Mouse (Mus musculus): Measurements from ENCODE around the gene Ggn. TPM values are rescaled to one million over a fixed set of nuclear protein-coding genes. Genes with fewer than 3 reads are reported as not detected.

Ggn gene
- polyA plus RNA-seq, 1 experiment from 2014 or later = 0.70 TPM

DNA sequence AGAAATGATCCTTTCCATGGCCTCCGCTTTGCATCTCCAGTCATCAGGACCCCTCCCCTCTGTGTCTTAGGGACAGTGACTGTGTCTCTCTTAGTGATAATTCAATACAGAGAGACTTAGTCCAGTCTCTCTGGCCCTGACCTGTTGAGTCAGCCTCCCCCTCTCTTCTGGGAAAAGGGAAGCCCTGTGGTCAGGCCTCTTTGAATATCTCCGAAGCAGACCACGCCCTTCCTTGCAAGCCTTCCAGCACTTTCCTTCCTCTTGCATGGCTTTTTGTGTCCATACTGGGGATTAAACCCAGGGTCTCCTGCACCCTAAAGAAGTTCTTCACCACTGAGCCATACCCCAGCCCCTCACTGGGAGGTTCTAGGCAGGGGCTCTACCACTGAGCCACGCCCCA, 26.0 kb upstream of the Ggn start:
- Histone ChIP-seq H3K4me2 (no peak overlapping the region), H3K36me3 (no peaks in the 10 kb centered on the region), H3K4me1 (replicated peaks) (no peaks in the 10 kb centered on the region), H3K9me3 (no peaks in the 10 kb centered on the region), H3K27me3 (no peaks in the 10 kb centered on the region), H3K4me3 (no peak overlapping the region), H3K9ac (no peak overlapping the region), H3K27ac (replicated peaks) (no peak overlapping the region)
- ATAC-seq (ENCODE audit: low FRiP score, low read depth) = no peak
- 93% methylated on average over 4 of the region's 4 CpGs for WGBS

DNA sequence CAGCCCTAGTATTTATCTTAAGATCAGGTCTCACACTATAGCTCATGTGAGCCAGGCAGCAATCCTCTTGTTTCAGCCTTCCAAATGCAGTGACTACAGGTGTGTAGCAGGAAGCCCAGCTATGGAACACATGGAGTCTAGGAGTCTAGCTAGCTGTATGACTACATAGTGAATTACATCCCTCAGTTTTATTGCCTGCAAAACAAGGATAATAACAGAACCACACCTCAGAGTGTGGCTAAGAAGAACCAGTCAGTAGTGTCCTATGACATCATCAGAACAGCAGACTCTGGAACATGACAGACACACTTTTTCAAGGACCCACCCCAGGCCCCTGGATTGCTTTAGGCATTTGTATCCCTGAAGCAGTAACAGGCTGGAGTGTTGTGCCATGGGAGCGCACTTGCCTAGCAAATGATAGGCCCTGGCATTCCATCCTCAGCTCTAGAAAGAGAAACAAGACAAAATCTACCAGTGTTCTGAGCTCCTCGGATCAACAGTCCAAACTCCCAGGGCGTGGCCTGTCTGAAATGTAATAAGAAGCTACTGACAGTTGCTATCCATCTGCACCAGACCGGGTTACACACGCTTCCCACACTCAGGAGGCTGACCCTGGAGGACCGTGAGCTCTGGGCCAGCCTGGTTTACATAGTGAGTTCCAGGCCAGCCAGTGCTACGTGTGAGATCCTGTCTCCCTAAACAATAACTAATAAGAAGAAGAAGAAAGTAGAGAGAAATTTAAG, 23.2 kb upstream of the Ggn start:
- H3K36me3 ChIP-seq = no peaks in the 10 kb centered on the region
- no peak overlapping the region for H3K4me2 ChIP-seq
- H3K4me1 ChIP-seq (replicated peaks) = no peaks in the 10 kb centered on the region
- no peak overlapping the region for H3K4me3 ChIP-seq
- 86% methylated on average over 7 of the region's 7 CpGs for WGBS
- no peak overlapping the region for H3K9ac ChIP-seq
- no peak overlapping the region for H3K27ac ChIP-seq (replicated peaks)
- no peaks in the 10 kb centered on the region for H3K9me3 ChIP-seq
- H3K27me3 ChIP-seq = no peaks in the 10 kb centered on the region
- no peak for ATAC-seq (ENCODE audit: low FRiP score, low read depth)

DNA sequence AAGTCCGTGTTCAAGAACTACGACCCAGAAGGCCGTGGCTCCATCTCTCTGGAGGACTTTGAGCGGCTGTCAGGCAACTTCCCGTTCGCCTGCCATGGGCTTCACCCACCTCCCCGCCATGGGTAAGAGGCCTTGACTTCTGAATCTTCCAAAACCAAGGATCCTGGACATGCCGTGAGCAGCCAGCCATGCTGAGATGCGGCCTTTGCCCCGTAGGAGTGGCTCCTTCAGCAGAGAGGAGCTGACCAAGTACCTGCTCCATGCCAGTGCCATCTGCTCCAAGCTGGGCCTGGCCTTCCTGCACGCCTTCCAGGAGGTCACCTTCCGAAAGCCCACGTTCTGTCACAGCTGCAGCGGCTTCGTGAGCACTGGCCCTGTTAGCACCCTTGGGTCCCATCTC, 21.2 kb upstream of the Ggn start:
- H3K27me3 ChIP-seq = no peaks in the 10 kb centered on the region
- 0 out of 2 replicates have a peak, but pooled peaks cover 2% of the 10 kb centered on the region for H3K36me3 ChIP-seq
- no peaks in the 10 kb centered on the region for H3K9me3 ChIP-seq
- H3K27ac ChIP-seq (replicated peaks) = no peak overlapping the region
- 95% methylated on average over 15 of the region's 15 CpGs for WGBS
- H3K9ac ChIP-seq = no peak overlapping the region
- no peak for ATAC-seq (ENCODE audit: low FRiP score, low read depth)
- no peak overlapping the region for H3K4me3 ChIP-seq
- H3K4me1 ChIP-seq (replicated peaks) = no peaks in the 10 kb centered on the region
- H3K4me2 ChIP-seq = no peak overlapping the region

DNA sequence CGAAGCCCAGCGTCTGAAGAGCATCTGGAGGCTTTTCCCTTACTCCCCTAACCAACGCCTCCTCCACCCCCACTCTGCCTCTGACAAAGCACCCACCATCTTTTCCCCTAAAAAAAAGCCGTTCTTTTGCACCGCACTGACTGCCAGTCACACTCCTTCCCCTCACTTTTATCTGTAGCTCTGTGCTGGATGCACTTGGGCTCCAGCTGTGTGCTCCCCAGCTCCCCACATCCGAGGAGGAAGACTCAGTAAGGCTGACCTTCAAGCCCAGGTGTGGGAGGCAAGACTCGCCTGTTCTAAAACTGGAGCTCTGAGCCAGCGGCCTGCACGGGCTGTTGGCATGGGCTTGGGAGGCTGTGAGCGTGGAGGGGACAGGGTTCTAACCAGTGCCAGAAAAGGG, 18.5 kb upstream of the Ggn start:
- ATAC-seq (ENCODE audit: low FRiP score, low read depth) = no peak
- Histone ChIP-seq H3K9ac (no peak overlapping the region), H3K4me3 (no peak overlapping the region), H3K27me3 (no peaks in the 10 kb centered on the region), H3K4me1 (replicated peaks) (peaks cover 11% of the 10 kb centered on the region), H3K27ac (replicated peaks) (no peak overlapping the region), H3K36me3 (0 out of 2 replicates have a peak, but pooled peaks cover 8% of the 10 kb centered on the region), H3K9me3 (no peaks in the 10 kb centered on the region), H3K4me2 (no peak overlapping the region)
- WGBS = 69% methylated on average over 10 of the region's 10 CpGs

DNA sequence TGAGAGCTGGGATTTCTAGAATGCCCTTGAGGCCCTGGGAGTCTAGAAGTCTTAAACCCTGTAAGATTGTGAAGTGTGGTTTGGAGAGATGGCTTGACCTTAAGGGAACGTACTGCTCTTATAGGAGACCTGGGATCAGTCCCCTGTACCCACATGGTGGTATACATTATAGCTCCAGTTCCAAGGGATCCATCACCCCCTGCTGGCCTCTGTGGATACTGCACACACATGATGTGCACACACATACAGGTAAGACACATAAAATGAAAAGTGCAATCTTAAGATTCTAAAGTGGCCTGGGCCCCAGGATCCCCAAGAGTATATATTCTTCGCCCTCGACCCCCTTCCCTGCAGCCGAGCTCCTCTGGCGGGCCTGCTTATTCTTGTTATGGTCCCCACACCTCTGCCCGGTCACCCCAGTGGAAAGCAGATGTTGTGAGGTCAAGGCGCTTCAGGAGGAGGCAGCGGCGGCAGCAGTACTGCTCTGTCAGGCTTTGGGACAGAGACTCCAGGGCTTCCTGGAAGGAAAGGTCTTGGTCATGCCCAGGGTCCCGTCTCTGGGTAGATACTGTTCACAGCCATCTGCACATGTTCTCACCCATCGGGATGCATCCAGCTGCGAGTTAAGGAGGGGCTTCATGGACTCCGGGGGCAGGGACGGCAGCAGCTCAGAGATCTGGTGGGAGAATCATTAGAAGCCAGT, 15.8 kb upstream of the Ggn start:
- Histone ChIP-seq H3K27me3 (peaks cover 8% of the 10 kb centered on the region), H3K4me2 (no peak overlapping the region), H3K4me3 (no peak overlapping the region), H3K9me3 (no peaks in the 10 kb centered on the region), H3K9ac (no peak overlapping the region), H3K4me1 (replicated peaks) (peaks cover 12% of the 10 kb centered on the region), H3K27ac (replicated peaks) (no peak overlapping the region), H3K36me3 (0 out of 2 replicates have a peak, but pooled peaks cover 8% of the 10 kb centered on the region)
- no peak for ATAC-seq (ENCODE audit: low FRiP score, low read depth)
- 95% methylated on average over 14 of the region's 14 CpGs for WGBS

DNA sequence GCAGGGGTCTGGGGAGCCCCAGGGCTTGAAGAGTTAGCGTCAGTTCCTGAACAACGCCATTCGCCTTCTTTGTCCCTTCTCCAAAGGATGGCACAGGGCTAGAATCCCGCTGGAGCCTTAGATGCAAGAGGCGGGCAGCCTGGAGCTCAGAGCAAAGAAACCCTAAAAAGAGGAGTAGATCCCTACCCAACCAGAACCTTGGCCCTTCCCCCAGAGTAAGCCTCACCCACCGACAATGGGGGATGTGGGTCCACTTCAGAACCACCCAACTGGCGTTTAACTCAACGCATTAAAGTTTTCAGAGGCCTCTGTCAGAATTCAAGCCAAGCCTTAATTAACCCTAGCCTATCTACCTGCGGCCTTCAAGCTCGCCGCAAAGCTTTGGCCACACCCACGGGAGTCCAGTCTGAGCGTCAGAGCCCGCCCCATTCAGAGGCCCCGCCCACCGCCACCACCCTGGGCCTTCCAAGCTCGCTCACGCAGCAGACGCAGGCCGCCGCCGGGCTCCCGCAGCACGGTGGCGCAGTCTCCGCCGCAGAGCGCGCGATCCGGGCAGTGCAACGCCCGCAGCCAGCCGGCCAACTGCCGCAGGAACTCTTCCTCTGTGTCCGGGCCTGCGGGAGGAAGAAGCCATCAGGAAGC, 14.7 kb upstream of the Ggn start:
- Histone ChIP-seq H3K4me1 (replicated peaks) (peaks cover 12% of the 10 kb centered on the region), H3K9me3 (no peaks in the 10 kb centered on the region), H3K4me3 (peak overlapping the region; percentile 62), H3K4me2 (peak overlapping the region; percentile 76), H3K9ac (peak overlapping the region; percentile 68), H3K36me3 (0 out of 2 replicates have a peak, but pooled peaks cover 8% of the 10 kb centered on the region), H3K27ac (replicated peaks) (peak overlapping the region; percentile 84), H3K27me3 (peaks cover 17% of the 10 kb centered on the region)
- 7% methylated on average over 37 of the region's 37 CpGs for WGBS
- peak; percentile 92 for ATAC-seq (ENCODE audit: low FRiP score, low read depth)

DNA sequence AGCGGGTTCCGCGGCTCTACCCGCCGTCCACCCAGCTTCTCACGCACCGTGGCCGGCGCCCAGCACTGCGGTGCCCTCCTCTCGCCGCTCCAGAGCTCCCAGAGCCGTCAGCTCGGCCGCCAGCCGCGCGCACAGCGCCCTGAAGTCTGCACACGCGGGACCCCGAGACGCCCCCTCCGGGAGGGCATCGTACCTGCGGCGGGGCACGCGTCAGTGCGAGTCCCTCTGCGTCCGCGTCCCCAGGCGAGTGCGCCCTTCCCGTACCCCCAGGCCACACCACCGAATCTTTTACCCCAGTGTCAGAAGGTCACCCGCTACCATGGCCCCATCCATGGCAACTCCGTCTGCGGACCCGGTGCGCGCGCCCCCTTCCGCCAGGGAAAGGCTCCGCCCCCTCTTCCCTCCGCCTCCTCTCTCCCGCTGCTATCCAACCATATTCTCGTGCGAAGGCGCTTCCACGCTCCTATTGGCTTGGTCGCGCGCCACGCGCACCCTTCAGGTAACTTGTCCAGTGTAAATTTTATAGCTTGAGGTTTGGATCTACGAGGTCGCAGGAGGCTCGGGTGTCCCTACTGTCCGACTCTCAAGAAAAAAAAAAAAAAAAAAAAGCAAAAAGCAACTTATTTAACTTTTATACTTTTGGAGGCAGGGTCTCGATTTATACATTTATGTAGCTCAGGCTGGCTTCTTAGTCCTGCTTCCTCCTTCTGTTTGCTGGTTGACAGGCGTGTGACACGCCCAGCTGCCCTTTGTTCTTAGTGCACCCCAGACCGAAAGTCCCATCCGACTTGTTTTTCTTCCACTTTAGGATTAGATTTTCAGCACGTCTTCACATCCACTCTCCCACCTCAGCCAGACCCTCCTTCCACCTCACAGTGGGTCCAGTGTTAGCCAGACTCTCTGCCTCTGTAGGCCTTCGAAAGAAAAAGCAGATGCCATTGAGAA, 13.9 kb upstream of the Ggn start, which contains the start of gene Fam98c:
Fam98c (minus strand) TSS at position 397 of the 945 bp plus-strand sequence.
- WGBS = 3% methylated on average over 68 of the region's 68 CpGs
- ATAC-seq (ENCODE audit: low FRiP score, low read depth) = peak; percentile 83
- Histone ChIP-seq H3K4me3 (peak within 1 kb of the TSS; percentile 62), H3K9ac (peak within 1 kb of the TSS; percentile 68), H3K4me2 (peak within 1 kb of the TSS; percentile 76), H3K27me3 (peaks cover 17% of the 10 kb centered on the region), H3K27ac (replicated peaks) (peak within 1 kb of the TSS; percentile 84), H3K4me1 (replicated peaks) (peaks cover 12% of the 10 kb centered on the region), H3K36me3 (0 out of 2 replicates have a peak, but pooled peaks cover 8% of the 10 kb centered on the region), H3K9me3 (no peaks in the 10 kb centered on the region)

DNA sequence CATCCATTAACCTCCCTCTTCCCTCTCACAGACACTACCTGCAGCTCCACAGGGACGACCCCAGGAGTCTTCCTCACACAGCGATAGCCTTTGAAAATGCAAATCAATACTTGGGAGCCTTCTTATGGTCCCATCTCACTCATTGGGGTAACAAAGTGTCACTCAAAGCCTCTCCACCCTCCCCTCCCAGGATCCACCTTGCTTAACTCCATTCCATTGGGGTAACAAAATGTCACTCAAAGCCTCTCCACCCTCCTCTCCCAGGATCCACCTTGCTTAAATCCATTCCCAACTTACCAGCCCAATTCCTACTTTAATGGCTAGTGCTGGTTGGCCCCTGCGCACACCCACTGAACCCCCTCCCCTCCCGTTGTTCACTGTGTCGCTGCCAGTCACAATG, 11.7 kb upstream of the Ggn start:
- under 1% methylated on average over 5 of the region's 5 CpGs for WGBS
- no peak overlapping the region for H3K9ac ChIP-seq
- H3K36me3 ChIP-seq = 0 out of 2 replicates have a peak, but pooled peaks cover 11% of the 10 kb centered on the region
- H3K4me1 ChIP-seq (replicated peaks) = peaks cover 12% of the 10 kb centered on the region
- H3K27me3 ChIP-seq = peaks cover 17% of the 10 kb centered on the region
- no peak overlapping the region for H3K4me2 ChIP-seq
- no peak overlapping the region for H3K27ac ChIP-seq (replicated peaks)
- no peaks in the 10 kb centered on the region for H3K9me3 ChIP-seq
- no peak for ATAC-seq (ENCODE audit: low FRiP score, low read depth)
- H3K4me3 ChIP-seq = no peak overlapping the region

DNA sequence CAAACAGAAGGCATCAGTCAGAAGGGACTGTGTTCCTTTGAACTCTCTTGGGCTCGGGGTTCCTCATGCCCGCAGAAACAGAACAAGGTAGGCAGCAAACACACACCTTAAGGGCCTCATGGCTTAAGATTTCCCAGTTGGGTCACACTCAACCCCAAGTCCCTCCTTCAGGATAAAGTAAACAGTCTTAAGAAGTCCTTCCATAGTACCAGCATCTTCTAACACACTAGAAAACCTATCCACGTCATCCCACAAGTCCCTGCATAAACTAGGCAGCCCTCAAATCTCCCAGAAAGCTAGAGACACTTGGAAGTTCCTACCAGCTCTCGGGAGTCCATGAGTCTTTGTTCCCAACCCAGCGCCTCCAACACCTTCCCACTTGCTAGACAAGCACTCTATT, 7.7 kb upstream of the Ggn start:
- H3K4me1 ChIP-seq (replicated peaks) = peaks cover 2% of the 10 kb centered on the region
- H3K9ac ChIP-seq = no peak overlapping the region
- peaks cover 10% of the 10 kb centered on the region; the same call in 1 of the 2 replicates for H3K36me3 ChIP-seq
- H3K9me3 ChIP-seq = no peaks in the 10 kb centered on the region
- ATAC-seq (ENCODE audit: low FRiP score, low read depth) = no peak
- H3K27ac ChIP-seq (replicated peaks) = no peak overlapping the region
- 86% methylated on average over 5 of the region's 5 CpGs for WGBS
- H3K27me3 ChIP-seq = peaks cover 17% of the 10 kb centered on the region
- no peak overlapping the region for H3K4me3 ChIP-seq
- H3K4me2 ChIP-seq = no peak overlapping the region

DNA sequence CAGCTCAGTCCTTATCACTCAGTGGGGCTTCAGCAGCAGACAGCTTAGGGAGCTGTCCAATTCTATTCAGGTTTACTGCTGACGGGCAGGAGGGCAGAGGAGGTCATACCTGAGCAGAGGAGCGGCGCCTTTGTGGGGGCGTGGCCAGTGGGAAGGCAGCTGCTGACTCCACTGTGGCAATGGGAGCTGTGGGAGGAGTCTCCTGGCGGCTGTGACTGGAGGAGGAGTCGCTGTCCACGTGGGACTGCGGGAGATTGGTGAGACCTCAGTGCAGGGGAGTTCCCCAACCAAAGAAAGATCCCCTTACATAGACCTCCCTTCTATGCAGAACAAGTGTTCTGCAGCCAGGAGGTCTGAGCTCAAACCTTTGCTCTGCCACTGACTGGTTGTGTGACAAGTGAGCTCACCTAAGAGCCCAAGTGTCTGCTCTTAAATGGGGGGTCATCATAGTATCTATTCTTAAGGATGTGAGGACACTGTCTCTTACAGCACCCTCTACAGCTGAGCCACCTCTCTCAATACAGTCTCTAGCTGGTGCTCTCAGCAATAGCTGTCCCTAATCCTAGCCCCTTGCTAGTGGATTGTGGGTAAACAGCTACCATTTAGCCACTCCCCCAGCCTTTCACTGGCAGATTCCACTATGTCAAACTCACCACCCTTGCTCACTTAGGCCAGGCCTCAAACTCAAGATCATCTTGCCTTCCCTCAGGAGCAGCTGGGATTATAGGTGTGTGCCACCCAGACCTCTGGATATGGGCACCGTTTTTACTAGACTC, 7.1 kb upstream of the Ggn start:
- 21% methylated on average over 9 of the region's 9 CpGs for WGBS
- ATAC-seq (ENCODE audit: low FRiP score, low read depth) = no peak
- peaks cover 9% of the 10 kb centered on the region for H3K4me1 ChIP-seq (replicated peaks)
- peaks cover 10% of the 10 kb centered on the region; the same call in 1 of the 2 replicates for H3K36me3 ChIP-seq
- peaks cover 17% of the 10 kb centered on the region for H3K27me3 ChIP-seq
- no peak overlapping the region for H3K9ac ChIP-seq
- no peak overlapping the region for H3K27ac ChIP-seq (replicated peaks)
- no peak overlapping the region for H3K4me2 ChIP-seq
- no peak overlapping the region for H3K4me3 ChIP-seq
- no peaks in the 10 kb centered on the region for H3K9me3 ChIP-seq

DNA sequence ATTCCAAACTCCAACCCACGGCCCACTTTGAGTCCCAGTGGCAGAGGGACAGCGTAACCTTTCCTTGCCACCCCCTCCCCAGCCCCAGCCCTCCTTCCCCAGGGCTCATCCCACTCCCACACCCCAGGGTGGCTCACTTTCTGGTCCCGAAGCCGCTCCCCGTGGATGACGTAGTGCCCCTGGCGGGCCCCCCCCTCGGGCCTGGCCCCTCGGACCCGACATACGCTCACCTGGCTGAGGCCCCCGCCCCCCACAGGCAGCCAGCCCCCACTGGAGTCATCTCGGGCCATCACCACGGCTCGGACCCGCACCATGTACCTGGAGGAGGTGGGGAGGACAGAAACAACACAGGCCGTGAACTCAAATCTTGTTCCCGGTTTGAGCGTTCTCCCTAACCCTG, 2.4 kb upstream of the Ggn start:
- H3K9ac ChIP-seq = peak overlapping the region; percentile 68
- no peak for ATAC-seq (ENCODE audit: low FRiP score, low read depth)
- peaks cover 9% of the 10 kb centered on the region; the same call in 1 of the 2 replicates for H3K36me3 ChIP-seq
- no peak overlapping the region for H3K27ac ChIP-seq (replicated peaks)
- peak overlapping the region; percentile 65 for H3K4me2 ChIP-seq
- no peaks in the 10 kb centered on the region for H3K9me3 ChIP-seq
- 16% methylated on average over 18 of the region's 19 CpGs for WGBS
- H3K27me3 ChIP-seq = peaks cover 18% of the 10 kb centered on the region
- H3K4me1 ChIP-seq (replicated peaks) = peaks cover 34% of the 10 kb centered on the region
- peak overlapping the region; percentile 81 for H3K4me3 ChIP-seq
